Mouse (Mus musculus) urinary bladder, postnatal 4 days (tissue): ENCODE measurements at regions not wholly inside any gene's neighbourhood (a gene's known extent, or its start where the extent isn't known, plus 50 kb on each side); places are given as distances from the start of the nearest gene placed in this dataset.

Source experiments
- DNase-seq, 2 experiments: peaks; one replicate each; pipeline ENCODE4 v3.0.0; 2021 to 2022; ENCODE audit warnings: low spot score in 2 of 2

GRCm38 (mm10) chr2:137974651-137975050 is 281.7 kb upstream of the Btbd3 start:
- no peak for DNase-seq

- DNase-seq: no peak
These were observed 287.2 kb upstream of the Btbd3 start for GRCm38 (mm10) chr2:137969156-137969555.

GRCm38 (mm10) chr2:137966460-137967076 is 289.8 kb upstream of the Btbd3 start:
- DNase-seq: no peak

GRCm38 (mm10) chr2:137954830-137955229 is 301.5 kb upstream of the Btbd3 start:
- DNase-seq: no peak

- DNase-seq: no peak
These were observed 303.2 kb upstream of the Btbd3 start for GRCm38 (mm10) chr2:137953144-137953543.

- no peak for DNase-seq
These were observed 304.4 kb upstream of the Btbd3 start for GRCm38 (mm10) chr2:137951942-137952341.

GRCm38 (mm10) chr2:137950931-137951330 is 305.4 kb upstream of the Btbd3 start:
- DNase-seq: no peak

GRCm38 (mm10) chr2:137942753-137943152 is 313.6 kb upstream of the Btbd3 start:
- peak; percentile 59 to 74 for DNase-seq

GRCm38 (mm10) chr2:137939591-137939990 is 316.8 kb upstream of the Btbd3 start:
- DNase-seq: no peak

GRCm38 (mm10) chr2:137938831-137939480 is 317.4 kb upstream of the Btbd3 start:
- DNase-seq: no peak

- no peak for DNase-seq
These were observed 319.8 kb upstream of the Btbd3 start for GRCm38 (mm10) chr2:137936613-137937012.

- DNase-seq: no peak
These were observed 323.4 kb upstream of the Btbd3 start for GRCm38 (mm10) chr2:137932931-137933330.

GRCm38 (mm10) chr2:137932488-137932887 is 323.9 kb upstream of the Btbd3 start:
- DNase-seq: no peak

GRCm38 (mm10) chr2:137925488-137925887 is 330.9 kb upstream of the Btbd3 start:
- DNase-seq: no peak

GRCm38 (mm10) chr2:137924576-137924975 is 331.8 kb upstream of the Btbd3 start:
- DNase-seq: no peak

GRCm38 (mm10) chr2:137898425-137898824 is 357.9 kb upstream of the Btbd3 start:
- DNase-seq: no peak

- DNase-seq: no peak
These were observed 375.9 kb upstream of the Btbd3 start for GRCm38 (mm10) chr2:137880211-137881031.

- no peak for DNase-seq
These were observed 386.7 kb upstream of the Btbd3 start for GRCm38 (mm10) chr2:137869676-137870075.

GRCm38 (mm10) chr2:137854494-137854893 is 401.9 kb upstream of the Btbd3 start:
- DNase-seq: no peak

- no peak for DNase-seq
These were observed 402.7 kb upstream of the Btbd3 start for GRCm38 (mm10) chr2:137853399-137854259.

GRCm38 (mm10) chr2:137847901-137848300 is 408.5 kb upstream of the Btbd3 start:
- no peak for DNase-seq
